Mouse (Mus musculus): ENCODE results near the gene 1700007K13Rik. TPM values are rescaled to one million over a fixed set of nuclear protein-coding genes. Genes with fewer than 3 reads are reported as not detected.
"Not testable (repeated sequence)": the region's sequence is repeated elsewhere in the genome, so short reads cannot be mapped to it uniquely, and the experiment has no call there.

The 1700007K13Rik gene
- polyA plus RNA-seq, 1 experiment from 2014 or later: not detected

DNA sequence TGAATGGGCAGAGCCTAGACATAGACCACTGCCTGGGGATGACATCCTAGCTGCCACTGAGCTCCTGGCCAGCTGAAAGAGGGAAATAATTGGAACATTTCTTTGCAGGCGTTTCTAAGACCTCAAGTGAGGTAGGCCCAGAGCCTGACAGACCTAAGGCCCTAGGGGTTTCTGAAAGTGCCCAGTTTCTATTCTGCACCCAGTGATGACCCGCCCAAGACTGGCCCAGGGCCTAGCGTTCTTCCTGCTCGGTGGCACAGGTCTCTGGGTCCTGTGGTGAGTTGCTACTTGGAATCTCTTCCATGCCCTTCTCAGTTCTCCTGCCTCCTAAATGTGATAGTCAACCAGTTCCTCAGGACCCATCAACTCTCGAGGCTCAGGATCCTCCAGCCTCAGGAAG is 31.4 kb upstream of the 1700007K13Rik start:
- no peak overlapping the region for H3K4me2 ChIP-seq

DNA sequence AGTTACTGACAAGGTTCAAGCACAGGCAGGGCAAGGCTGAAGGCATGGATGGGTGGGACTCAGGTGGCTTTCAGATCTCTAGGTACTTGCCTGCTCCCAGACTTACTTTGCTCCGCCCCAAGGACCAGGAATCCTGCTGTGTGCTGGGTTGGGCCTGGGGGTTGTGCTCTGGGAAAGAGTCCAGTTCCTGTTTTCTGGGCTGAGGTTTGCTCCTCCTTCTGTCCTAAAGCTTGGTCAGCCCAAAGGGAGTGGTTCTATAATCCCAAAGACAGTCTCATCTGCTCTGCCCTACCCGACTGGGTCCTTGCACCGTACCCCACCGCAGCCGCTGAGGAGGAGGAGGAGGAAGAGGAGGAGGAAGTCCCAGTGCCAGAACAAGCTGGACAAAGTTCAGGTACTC is 30.5 kb upstream of the 1700007K13Rik start, which contains the start of gene Gbgt1:
Gene Gbgt1 (plus strand): TSS at position 221 of the 400 bp plus-strand sequence.
- H3K4me2 ChIP-seq: no peak within 1 kb of the TSS
- no peaks in the 10 kb centered on the region for H3K9me3 ChIP-seq (replicated peaks)
- whole genome bisulfite sequencing (ENCODE audit: insufficient replicate concordance): 63% methylated on average over 5 of the region's 5 CpGs
- no peak within 1 kb of the TSS for H3K4me3 ChIP-seq (replicated peaks)
- no peaks in the 10 kb centered on the region for H3K36me3 ChIP-seq (replicated peaks)
- no peaks in the 10 kb centered on the region for H3K4me1 ChIP-seq (replicated peaks)
- H3K27me3 ChIP-seq: no peaks in the 10 kb centered on the region
- no peak within 1 kb of the TSS for H3K27ac ChIP-seq (replicated peaks)
- ATAC-seq (ENCODE audit: insufficient read depth): no peak
- H3K9ac ChIP-seq: no peak within 1 kb of the TSS

More for the DNA sequence above, 31.4 kb upstream of the 1700007K13Rik start:
- Histone ChIP-seq H3K4me1 (replicated peaks) (no peaks in the 10 kb centered on the region), H3K36me3 (replicated peaks) (no peaks in the 10 kb centered on the region), H3K27ac (replicated peaks) (no peak overlapping the region), H3K4me3 (replicated peaks) (no peak overlapping the region), H3K27me3 (no peaks in the 10 kb centered on the region), H3K9me3 (replicated peaks) (no peaks in the 10 kb centered on the region), H3K9ac (no peak overlapping the region)
- ATAC-seq (ENCODE audit: insufficient read depth): no peak
- 52% methylated on average over 5 of the region's 5 CpGs for WGBS (ENCODE audit: insufficient replicate concordance)

DNA sequence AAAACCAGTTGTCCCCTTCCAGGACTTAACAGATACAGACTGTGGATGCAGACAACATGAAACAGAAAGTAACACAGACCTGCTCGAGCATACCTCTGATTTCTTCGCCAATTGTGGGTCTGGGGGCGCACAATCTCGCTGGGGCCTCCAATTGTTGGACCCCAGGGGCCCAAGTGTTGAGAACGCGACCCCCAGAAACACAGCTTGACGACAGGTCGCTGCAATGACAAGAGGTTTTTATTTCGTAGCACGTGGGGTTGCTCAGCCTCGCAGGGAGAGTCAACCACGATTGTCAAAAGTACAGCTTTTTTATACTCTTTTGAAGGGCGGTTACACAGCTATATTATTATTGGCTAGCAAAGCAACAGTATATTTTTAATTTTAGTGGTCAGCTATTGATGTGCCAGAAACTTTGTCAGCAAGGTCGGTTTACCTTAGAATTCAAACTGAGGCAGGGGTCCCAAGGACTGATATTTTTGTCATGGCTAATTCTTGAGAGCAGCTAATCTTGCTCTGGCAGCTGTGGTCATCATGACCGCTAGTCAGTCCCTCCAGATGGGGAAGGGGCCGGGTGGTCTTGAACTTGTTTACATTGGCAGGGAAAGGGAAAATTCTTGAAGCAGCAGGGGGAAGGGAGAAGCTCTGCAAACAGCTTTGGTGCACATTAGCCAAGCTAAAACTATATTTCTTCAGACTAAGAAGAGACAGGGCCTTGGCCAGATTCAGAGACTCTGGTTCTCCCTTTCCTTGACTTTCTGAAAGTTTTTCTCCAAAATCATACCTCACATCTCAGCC is 29.9 kb upstream of the 1700007K13Rik start:
- Histone ChIP-seq H3K4me1 (replicated peaks) (no peaks in the 10 kb centered on the region), H3K9ac (no peak overlapping the region), H3K9me3 (replicated peaks) (no peaks in the 10 kb centered on the region), H3K4me3 (replicated peaks) (no peak overlapping the region), H3K4me2 (no peak overlapping the region), H3K27ac (replicated peaks) (no peak overlapping the region), H3K36me3 (replicated peaks) (no peaks in the 10 kb centered on the region), H3K27me3 (no peaks in the 10 kb centered on the region)
- ATAC-seq (ENCODE audit: insufficient read depth): no peak
- 63% methylated on average over 16 of the region's 16 CpGs for WGBS (ENCODE audit: insufficient replicate concordance)

DNA sequence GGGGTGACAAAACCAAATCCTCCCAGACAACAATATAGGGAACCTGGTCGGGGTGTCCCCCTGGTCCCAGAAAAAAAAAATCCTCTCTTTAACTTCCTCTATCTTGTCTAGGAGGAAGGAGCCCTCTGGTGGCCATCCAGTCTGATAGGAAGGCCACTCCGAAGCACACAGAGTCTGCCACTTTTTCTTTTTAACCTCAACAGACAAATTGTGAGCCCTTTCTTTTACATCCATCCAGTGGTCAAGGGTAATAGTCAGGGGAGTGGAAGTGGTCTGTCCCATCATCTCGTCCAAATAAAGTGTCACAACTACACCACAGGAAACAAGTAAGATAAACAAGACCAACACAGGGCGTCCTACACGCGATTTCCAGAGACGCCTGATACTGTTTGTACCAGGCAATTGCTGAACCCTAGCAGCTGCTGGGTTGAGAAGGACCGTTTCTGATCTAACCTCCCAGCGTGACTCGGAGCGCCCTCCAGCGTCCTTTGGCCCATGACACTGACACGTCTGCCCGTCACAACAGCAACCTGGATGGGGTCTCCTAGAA is 29.1 kb upstream of the 1700007K13Rik start:
- Histone ChIP-seq H3K4me1 (replicated peaks) (no peaks in the 10 kb centered on the region), H3K27ac (replicated peaks) (no peak overlapping the region), H3K36me3 (replicated peaks) (no peaks in the 10 kb centered on the region), H3K27me3 (no peaks in the 10 kb centered on the region), H3K4me3 (replicated peaks) (no peak overlapping the region), H3K9ac (no peak overlapping the region), H3K4me2 (no peak overlapping the region), H3K9me3 (replicated peaks) (no peaks in the 10 kb centered on the region)
- ATAC-seq (ENCODE audit: insufficient read depth): no peak
- WGBS (ENCODE audit: insufficient replicate concordance): 45% methylated on average over 14 of the region's 14 CpGs

DNA sequence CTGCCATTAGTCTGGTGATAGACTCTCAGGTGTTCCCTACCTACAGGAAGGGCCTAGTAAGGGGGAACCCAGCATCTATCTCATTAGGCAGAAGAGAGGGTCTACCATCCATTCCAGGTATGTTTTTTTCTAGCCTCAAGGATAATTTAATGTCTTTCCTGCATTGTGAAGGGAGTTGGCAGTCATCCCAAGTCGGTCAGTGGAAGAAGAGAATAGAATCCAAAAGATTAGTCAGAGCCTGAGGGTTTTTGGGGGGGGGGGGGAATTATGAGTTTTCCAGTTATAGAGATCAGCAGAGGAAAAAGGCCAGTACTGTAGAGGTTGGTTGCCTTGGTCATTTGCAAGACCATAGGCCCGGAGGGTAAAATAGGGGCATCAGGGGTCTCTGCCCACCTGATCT is 28.4 kb upstream of the 1700007K13Rik start:
- H3K4me2 ChIP-seq: no peak overlapping the region
- H3K9ac ChIP-seq: no peak overlapping the region
- H3K36me3 ChIP-seq (replicated peaks): no peaks in the 10 kb centered on the region
- no peak for ATAC-seq (ENCODE audit: insufficient read depth)
- H3K27me3 ChIP-seq: no peaks in the 10 kb centered on the region
- no peak overlapping the region for H3K4me3 ChIP-seq (replicated peaks)
- H3K4me1 ChIP-seq (replicated peaks): no peaks in the 10 kb centered on the region
- H3K9me3 ChIP-seq (replicated peaks): no peaks in the 10 kb centered on the region
- no peak overlapping the region for H3K27ac ChIP-seq (replicated peaks)
- 55% methylated on average over 2 of the region's 2 CpGs for WGBS (ENCODE audit: insufficient replicate concordance)

DNA sequence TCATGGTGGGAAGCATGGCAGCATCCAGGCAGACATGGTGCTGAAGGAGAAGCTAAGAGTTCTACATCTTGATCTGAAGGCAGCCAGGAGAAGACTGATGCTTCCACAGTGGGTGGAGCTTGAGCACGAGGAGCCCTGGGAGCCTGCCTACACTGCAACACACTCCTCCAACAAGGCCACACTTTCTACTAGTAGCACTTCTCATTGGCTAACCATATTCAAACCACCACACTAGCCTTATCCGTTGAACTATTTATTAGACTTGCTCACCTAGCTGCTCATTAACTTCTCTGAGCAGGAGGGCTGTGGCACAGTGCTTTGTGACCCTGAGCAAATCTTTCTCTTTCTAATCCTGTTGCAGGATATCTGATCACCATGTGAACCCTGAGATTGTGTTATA is 17.7 kb upstream of the 1700007K13Rik start:
- Histone ChIP-seq H3K36me3 (replicated peaks) (no peaks in the 10 kb centered on the region), H3K27me3 (no peaks in the 10 kb centered on the region), H3K9me3 (replicated peaks) (no peaks in the 10 kb centered on the region), H3K4me1 (replicated peaks) (no peaks in the 10 kb centered on the region), H3K27ac (replicated peaks) (no peak overlapping the region), H3K9ac (no peak overlapping the region), H3K4me3 (replicated peaks) (no peak overlapping the region), H3K4me2 (no peak overlapping the region)
- no peak for ATAC-seq (ENCODE audit: insufficient read depth)
- 48% methylated on average over 2 of the region's 2 CpGs for WGBS (ENCODE audit: insufficient replicate concordance)

DNA sequence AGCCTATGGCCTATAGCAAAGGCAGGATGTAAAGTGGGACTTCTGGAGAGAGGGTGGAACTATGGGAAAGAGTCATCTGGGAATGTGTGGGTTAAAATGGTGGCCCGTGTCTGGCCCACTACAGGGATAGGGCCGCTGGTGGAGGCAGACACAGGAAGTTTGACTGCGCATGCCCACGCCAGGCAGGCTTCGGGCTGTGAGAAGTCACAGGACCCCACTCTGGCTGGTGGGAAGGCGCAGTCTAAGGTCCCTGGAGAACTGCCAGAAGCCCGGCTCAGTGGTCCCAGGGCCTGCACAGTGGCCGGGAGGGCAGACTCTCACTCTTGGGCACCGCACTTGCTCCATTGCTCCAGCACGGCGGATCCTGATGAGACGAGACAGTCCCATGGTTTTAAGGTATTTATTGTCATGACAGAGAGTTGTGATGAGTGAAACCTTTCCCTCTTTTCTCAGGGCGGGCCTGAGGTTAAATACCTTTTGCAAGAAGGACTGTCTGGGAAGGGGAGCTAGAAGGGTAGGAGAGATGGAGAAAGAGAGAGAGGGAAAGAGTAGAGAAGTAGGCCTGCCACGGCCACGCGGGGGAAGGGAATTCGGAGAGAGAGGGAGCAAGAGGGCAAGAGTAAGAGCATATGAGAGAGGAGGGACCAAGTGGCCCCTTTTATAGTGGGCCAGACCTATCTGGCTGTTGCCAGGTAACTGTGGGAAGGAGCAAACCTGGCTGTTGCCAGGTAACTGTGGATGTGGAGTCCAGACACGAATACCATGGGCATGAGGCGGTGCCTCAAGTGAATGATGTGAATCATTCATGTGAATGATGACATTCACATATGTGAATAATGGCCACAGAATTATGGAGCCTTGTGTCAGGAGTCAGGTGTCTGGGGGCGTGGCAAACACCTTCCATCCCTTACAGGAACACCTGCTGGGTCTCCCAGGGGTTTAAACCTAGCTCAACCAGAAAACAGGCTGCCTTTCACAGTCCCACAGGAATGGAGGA is 13.4 kb upstream of the 1700007K13Rik start:
- H3K36me3 ChIP-seq (replicated peaks): no peaks in the 10 kb centered on the region
- no peaks in the 10 kb centered on the region for H3K9me3 ChIP-seq (replicated peaks)
- H3K9ac ChIP-seq: no peak overlapping the region
- 61% methylated on average over 20 of the region's 20 CpGs for WGBS (ENCODE audit: insufficient replicate concordance)
- H3K4me2 ChIP-seq: no peak overlapping the region
- no peak overlapping the region for H3K4me3 ChIP-seq (replicated peaks)
- H3K27ac ChIP-seq (replicated peaks): no peak overlapping the region
- no peaks in the 10 kb centered on the region for H3K4me1 ChIP-seq (replicated peaks)
- H3K27me3 ChIP-seq: no peaks in the 10 kb centered on the region
- ATAC-seq (ENCODE audit: insufficient read depth): no peak

DNA sequence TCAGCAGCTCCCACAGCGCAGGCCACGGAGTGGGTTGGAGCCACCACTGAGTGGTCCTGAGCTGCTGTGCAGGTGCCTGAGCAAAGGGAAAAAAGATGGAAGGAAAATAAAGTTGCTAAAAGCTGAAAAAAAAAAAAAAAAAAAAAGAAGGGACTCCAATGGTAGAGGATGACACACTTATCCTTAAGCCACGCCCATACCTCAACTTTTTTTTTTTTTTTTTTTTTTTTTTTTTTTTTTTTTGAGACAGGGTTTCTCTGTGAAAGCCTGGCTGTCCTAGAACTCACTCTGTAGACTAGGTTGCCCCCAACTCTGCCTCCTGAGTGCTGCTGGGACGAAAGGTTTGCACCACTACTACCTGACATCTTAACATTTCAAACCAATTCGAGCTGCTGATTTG is 11.9 kb upstream of the 1700007K13Rik start:
- not testable (repeated sequence) for H3K4me2 ChIP-seq; H3K36me3 ChIP-seq (replicated peaks); H3K9ac ChIP-seq; H3K4me1 ChIP-seq (replicated peaks); H3K4me3 ChIP-seq (replicated peaks); H3K27ac ChIP-seq (replicated peaks); H3K9me3 ChIP-seq (replicated peaks); H3K27me3 ChIP-seq; ATAC-seq (ENCODE audit: insufficient read depth)
- WGBS (ENCODE audit: insufficient replicate concordance): 60% methylated on average over 5 of the region's 5 CpGs

DNA sequence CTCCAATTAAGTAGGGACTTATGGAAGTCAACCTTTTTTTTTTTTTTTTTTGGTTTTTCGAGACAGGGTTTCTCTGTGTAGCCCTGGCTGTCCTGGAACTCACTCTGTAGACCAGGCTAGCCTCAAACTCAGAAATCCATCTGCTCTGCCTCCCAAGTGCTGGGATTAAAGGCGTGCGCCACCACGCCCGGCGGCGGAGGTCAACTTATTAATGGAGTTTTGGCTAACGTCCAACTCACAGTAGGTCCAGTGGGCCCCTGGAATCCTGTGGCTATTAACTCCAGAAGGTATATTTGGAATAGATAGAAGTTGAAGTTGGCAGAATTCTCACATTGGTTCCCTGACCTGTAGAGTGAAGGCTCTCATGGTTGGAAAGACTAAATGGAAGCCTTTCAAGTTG is 5.9 kb upstream of the 1700007K13Rik start:
- not testable (repeated sequence) for H3K9ac ChIP-seq; ATAC-seq (ENCODE audit: insufficient read depth); H3K9me3 ChIP-seq (replicated peaks); H3K27me3 ChIP-seq; H3K4me2 ChIP-seq; H3K4me3 ChIP-seq (replicated peaks); H3K27ac ChIP-seq (replicated peaks)
- Histone ChIP-seq H3K36me3 (replicated peaks) (peaks cover 24% of the 10 kb centered on the region), H3K4me1 (replicated peaks) (peaks cover 11% of the 10 kb centered on the region)
- 81% methylated on average over 8 of the region's 8 CpGs for WGBS (ENCODE audit: insufficient replicate concordance)

DNA sequence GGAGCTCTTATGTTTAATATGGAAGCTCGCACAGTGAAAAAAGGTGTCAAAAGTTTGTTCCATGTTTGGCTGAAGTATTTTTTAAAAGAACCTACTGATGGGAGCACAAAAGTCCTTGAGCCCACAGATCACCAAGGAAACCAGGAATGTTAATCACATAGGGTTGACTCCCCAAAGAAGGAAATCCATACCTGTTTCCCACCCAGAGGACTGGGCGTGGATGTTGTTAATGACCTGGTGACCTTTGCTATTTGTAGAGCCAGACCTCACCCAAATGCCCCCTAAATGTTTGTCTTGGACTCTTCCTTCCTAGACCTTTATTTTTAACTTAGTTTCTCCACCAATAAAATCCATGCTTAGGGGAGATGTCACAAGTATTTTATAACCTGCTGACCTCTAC is 4.5 kb upstream of the 1700007K13Rik start:
- no peak overlapping the region for H3K9ac ChIP-seq
- peaks cover 23% of the 10 kb centered on the region for H3K27me3 ChIP-seq
- WGBS (ENCODE audit: insufficient replicate concordance): 62% methylated on average over 2 of the region's 2 CpGs
- H3K36me3 ChIP-seq (replicated peaks): peaks cover 24% of the 10 kb centered on the region
- H3K27ac ChIP-seq (replicated peaks): no peak overlapping the region
- H3K4me2 ChIP-seq: no peak overlapping the region
- H3K4me1 ChIP-seq (replicated peaks): peaks cover 19% of the 10 kb centered on the region
- H3K9me3 ChIP-seq (replicated peaks): no peaks in the 10 kb centered on the region
- no peak overlapping the region for H3K4me3 ChIP-seq (replicated peaks)
- no peak for ATAC-seq (ENCODE audit: insufficient read depth)

DNA sequence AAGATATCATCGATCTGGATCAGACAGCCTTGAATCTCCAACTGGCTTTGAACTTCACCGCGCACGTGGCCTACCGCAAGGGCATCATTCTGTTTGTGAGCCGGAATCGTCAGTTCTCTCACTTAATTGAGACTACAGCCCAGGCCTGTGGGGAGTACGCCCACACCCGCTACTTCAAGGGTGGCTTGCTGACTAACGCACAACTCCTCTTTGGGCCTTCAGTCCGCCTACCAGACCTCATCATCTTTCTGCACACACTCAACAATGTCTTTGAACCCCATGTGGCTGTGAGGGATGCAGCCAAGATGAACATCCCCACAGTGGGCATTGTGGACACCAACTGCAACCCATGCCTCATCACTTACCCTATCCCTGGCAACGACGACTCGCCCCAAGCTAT is 3.3 kb upstream of the 1700007K13Rik start:
- Histone ChIP-seq H3K36me3 (replicated peaks) (peaks cover 24% of the 10 kb centered on the region), H3K9ac (no peak overlapping the region), H3K27me3 (peaks cover 34% of the 10 kb centered on the region), H3K4me1 (replicated peaks) (peaks cover 19% of the 10 kb centered on the region), H3K4me3 (replicated peaks) (no peak overlapping the region), H3K4me2 (no peak overlapping the region), H3K27ac (replicated peaks) (no peak overlapping the region), H3K9me3 (replicated peaks) (no peaks in the 10 kb centered on the region)
- WGBS (ENCODE audit: insufficient replicate concordance): 82% methylated on average over 14 of the region's 14 CpGs
- no peak for ATAC-seq (ENCODE audit: insufficient read depth)
